Mouse (Mus musculus): ENCODE results near the gene Hpdl. TPM values are rescaled to one million over a fixed set of nuclear protein-coding genes. Genes with fewer than 3 reads are reported as not detected.

The Hpdl gene
- total and polyA plus RNA-seq, 3 experiments: 0.31 to 1.2 (median 0.59) TPM

GRCm38 (mm10) chr4:116794273-116794672, 27.2 kb downstream of the Hpdl start:
- dilution Hi-C loops (cut with MboI; ENCODE audit: extremely low pct_ligation_motif_present, extremely low pct_unique_long_range_greater_than_20kb, low sequenced_read_pairs): no loop called here

GRCm38 (mm10) chr4:116792453-116792852, 29.1 kb downstream of the Hpdl start:
- Histone ChIP-seq H3K36me3 (replicated peaks in 1 of 2; ENCODE audit: control insufficient read depth in 1 of 2, insufficient read depth in 1 of 2, low read length in 1 of 2) (peaks cover 2 to 9% of the 10 kb centered on the region in 2 experiments), H3K4me2 (ENCODE audit: insufficient read depth, low read depth, poor library complexity, severe bottlenecking) (no peak overlapping the region), H3K79me2 (replicated peaks; ENCODE audit: control insufficient read depth, extremely low read depth, insufficient read depth, poor library complexity, severe bottlenecking) (no peaks in the 10 kb centered on the region), H3K4me3 (replicated peaks in 1 of 3; ENCODE audit: low read depth in 2 of 3, low read length in 2 of 3, poor library complexity in 1 of 3) (no peak overlapping the region), H3K27me3 (replicated peaks) (no peaks in the 10 kb centered on the region), H3K27ac (ENCODE audit: insufficient read depth, low read depth) (no peak overlapping the region), H3K9me3 (replicated peaks; ENCODE audit: low read length) (no peaks in the 10 kb centered on the region), H3K9ac (ENCODE audit: insufficient read depth, low read depth) (no peak overlapping the region), H3K4me1 (ENCODE audit: control insufficient read depth in 1 of 2, insufficient read depth in 2 of 2) (peaks cover 0 to 11% of the 10 kb centered on the region in 2 experiments; a peak in 2 of 4 replicates)
- TF ChIP-seq MEF2A (IDR thresholded peaks at IDR 0.05; ENCODE audit: borderline replicate concordance, low read depth, low read length): no peak
- in situ Hi-C loops (cut with MboI; ENCODE audit: low pct_ligation_motif_present, low pct_unique_long_range_greater_than_20kb, low sequenced_read_pairs): no loop called here
- no peak for DNase-seq (ENCODE audit: extremely low read depth)
- dilution Hi-C loops (cut with MboI; ENCODE audit: extremely low pct_ligation_motif_present, extremely low pct_unique_long_range_greater_than_20kb, low sequenced_read_pairs): no loop called here

More at GRCm38 (mm10) chr4:116794273-116794672, 27.2 kb downstream of the Hpdl start:
- no peak overlapping the region for H3K9ac ChIP-seq (ENCODE audit: insufficient read depth, low read depth)
- TF ChIP-seq HCFC1 (IDR thresholded peaks at IDR 0.05; ENCODE audit: low read depth, low read length) (no peak), RAD21 (IDR thresholded peaks at IDR 0.05; ENCODE audit: low read depth, low read length) (peak; percentile 42), CTCF (conservative IDR thresholded peaks at IDR 0.05 in 1 of 2, IDR thresholded peaks at IDR 0.05 in 1 of 2; ENCODE audit: low read depth in 2 of 2, low read length in 2 of 2) (peak in 1 of 2 experiments; percentile 60; a peak in 2 of 4 replicates)
- H3K4me3 ChIP-seq (replicated peaks in 1 of 3; ENCODE audit: low read depth in 2 of 3, low read length in 2 of 3, poor library complexity in 1 of 3): no peak overlapping the region
- no peak for DNase-seq (ENCODE audit: extremely low read depth)
- H3K4me2 ChIP-seq (ENCODE audit: insufficient read depth, low read depth, poor library complexity, severe bottlenecking): no peak overlapping the region
- H3K79me2 ChIP-seq (replicated peaks; ENCODE audit: control insufficient read depth, extremely low read depth, insufficient read depth, poor library complexity, severe bottlenecking): no peaks in the 10 kb centered on the region
- in situ Hi-C loops (cut with MboI; ENCODE audit: low pct_ligation_motif_present, low pct_unique_long_range_greater_than_20kb, low sequenced_read_pairs): no loop called here
- H3K27ac ChIP-seq (ENCODE audit: insufficient read depth, low read depth): no peak overlapping the region
- peaks cover 2 to 13% of the 10 kb centered on the region in 2 experiments for H3K36me3 ChIP-seq (replicated peaks in 1 of 2; ENCODE audit: control insufficient read depth in 1 of 2, insufficient read depth in 1 of 2, low read length in 1 of 2)
- no peaks in the 10 kb centered on the region for H3K9me3 ChIP-seq (replicated peaks; ENCODE audit: low read length)
- no peaks in the 10 kb centered on the region for H3K4me1 ChIP-seq (ENCODE audit: control insufficient read depth in 1 of 2, insufficient read depth in 2 of 2)
- H3K27me3 ChIP-seq (replicated peaks): no peaks in the 10 kb centered on the region

GRCm38 (mm10) chr4:116788956-116789355, 32.6 kb downstream of the Hpdl start:
- Histone ChIP-seq H3K9ac (ENCODE audit: insufficient read depth, low read depth) (no peak overlapping the region), H3K27ac (ENCODE audit: insufficient read depth, low read depth) (no peak overlapping the region), H3K79me2 (replicated peaks; ENCODE audit: control insufficient read depth, extremely low read depth, insufficient read depth, poor library complexity, severe bottlenecking) (no peaks in the 10 kb centered on the region), H3K9me3 (replicated peaks; ENCODE audit: low read length) (peaks cover 3% of the 10 kb centered on the region), H3K4me2 (ENCODE audit: insufficient read depth, low read depth, poor library complexity, severe bottlenecking) (no peak overlapping the region), H3K27me3 (replicated peaks) (no peaks in the 10 kb centered on the region), H3K4me3 (replicated peaks in 1 of 3; ENCODE audit: low read depth in 2 of 3, low read length in 2 of 3, poor library complexity in 1 of 3) (no peak overlapping the region), H3K4me1 (ENCODE audit: control insufficient read depth in 1 of 2, insufficient read depth in 2 of 2) (peaks cover 0 to 11% of the 10 kb centered on the region in 2 experiments; a peak in 2 of 4 replicates), H3K36me3 (replicated peaks in 1 of 2; ENCODE audit: control insufficient read depth in 1 of 2, insufficient read depth in 1 of 2, low read length in 1 of 2) (peaks cover 2 to 9% of the 10 kb centered on the region in 2 experiments)
- TF ChIP-seq ELF1 (IDR thresholded peaks at IDR 0.05; ENCODE audit: low read depth, low read length): 0 out of 2 replicates have a peak, but pooled peaks have one; percentile 30
- no peak for TF ChIP-seq TBP (conservative IDR thresholded peaks at IDR 0.05; ENCODE audit: low read depth, low read length)
- TF ChIP-seq GABPA (IDR thresholded peaks at IDR 0.05; ENCODE audit: insufficient replicate concordance, low read depth, low read length): no peak
- peak; percentile 52; the same call in 1 of the 2 replicates for TF ChIP-seq SIN3A (IDR thresholded peaks at IDR 0.05; ENCODE audit: low read length)
- TF ChIP-seq RAD21 (IDR thresholded peaks at IDR 0.05; ENCODE audit: low read depth, low read length): peak; percentile 96
- peak; percentile 55 to 95 for TF ChIP-seq CTCF (conservative IDR thresholded peaks at IDR 0.05 in 1 of 2, IDR thresholded peaks at IDR 0.05 in 1 of 2; ENCODE audit: low read depth in 2 of 2, low read length in 2 of 2)
- no peak for TF ChIP-seq PAX5 (IDR thresholded peaks at IDR 0.05; ENCODE audit: low read length)
- no peak for TF ChIP-seq MAX (IDR thresholded peaks at IDR 0.05; ENCODE audit: low read length)
- peak; percentile 43 for TF ChIP-seq ZC3H11A (IDR thresholded peaks at IDR 0.05; ENCODE audit: low read depth, low read length)
- TF ChIP-seq SMC3 (IDR thresholded peaks at IDR 0.05; ENCODE audit: low read depth, low read length): peak; percentile 84
- dilution Hi-C loops (cut with MboI; ENCODE audit: extremely low pct_ligation_motif_present, extremely low pct_unique_long_range_greater_than_20kb, low sequenced_read_pairs): no loop called here
- DNase-seq (ENCODE audit: extremely low read depth): peak; percentile 86
- in situ Hi-C loops (cut with MboI; ENCODE audit: low pct_ligation_motif_present, low pct_unique_long_range_greater_than_20kb, low sequenced_read_pairs): loop anchor here (5.0 kb wide), 1 partner anchor 72 kb away; no protein-coding TSS in a partner anchor
